Mouse (Mus musculus) midbrain, embryonic 14.5 days (tissue): ENCODE results near the gene 3110009E18Rik. TPM values are rescaled to one million over a fixed set of nuclear protein-coding genes. Genes with fewer than 3 reads are reported as not detected.

ENCODE experiments used
- ATAC-seq: fragments of 200-750 bp; cut with Nextera tagmentation; 2 replicates; pipeline ENCODE4 v1.8.0; 2017; ENCODE audit warnings: moderate number of reproducible peaks, moderate library complexity; ENCODE audit not compliant: low FRiP score, low TSS enrichment
- DNase-seq: peaks from one replicate; pipeline ENCODE4 v3.0.0-alpha.2; 2015
- H3K27ac ChIP-seq: fragments of 300-500 bp; sonication (generic); replicated peaks from 2 replicates; pipeline ENCODE4 v1.5.1; 2014; ENCODE audit warnings: mild to moderate bottlenecking, low read depth, low read length, moderate library complexity
- H3K27me3 ChIP-seq: fragments of 300-500 bp; sonication (generic); 2 replicates; pipeline ENCODE4 v1.6.1; 2014; ENCODE audit warnings: low read length, control low read depth, mixed read lengths; ENCODE audit not compliant: control insufficient read depth, insufficient read depth
- H3K36me3 ChIP-seq: fragments of 300-500 bp; sonication (generic); 2 replicates; pipeline ENCODE4 v1.6.1; 2014; ENCODE audit warnings: low read length, control low read depth; ENCODE audit not compliant: control insufficient read depth, insufficient read depth
- H3K4me1 ChIP-seq: fragments of 300-500 bp; sonication (generic); 2 replicates; pipeline ENCODE4 v1.6.1; 2014; ENCODE audit warnings: mild to moderate bottlenecking, antibody characterized with exemption, low read length, control low read depth; ENCODE audit not compliant: control insufficient read depth, insufficient read depth
- H3K4me2 ChIP-seq: fragments of 300-500 bp; sonication (generic); 2 replicates; pipeline ENCODE4 v1.6.1; 2014; ENCODE audit warnings: mild to moderate bottlenecking, low read length, moderate library complexity
- H3K4me3 ChIP-seq: fragments of 300-500 bp; sonication (generic); replicated peaks from 2 replicates; pipeline ENCODE4 v1.5.1; 2014; ENCODE audit warnings: low read depth, low read length
- H3K9ac ChIP-seq: fragments of 300-500 bp; sonication (generic); replicated peaks from 2 replicates; pipeline ENCODE4 v1.6.1; 2014; ENCODE audit warnings: mild to moderate bottlenecking, low read length, moderate library complexity
- H3K9me3 ChIP-seq: fragments of 300-500 bp; sonication (generic); 2 replicates; pipeline ENCODE4 v1.6.1; 2016; ENCODE audit warnings: low read length, control low read depth, mixed read lengths; ENCODE audit not compliant: control insufficient read depth
- WGBS: fragments of 180-500 bp; shearing (Covaris S2); extraction: QIAGEN DNeasy Blood & Tissue Kit; methylation state at CpG from one replicate; pipeline ENCODE4 v1.1.7; 2014; 5-methylcytosine and 5-hydroxymethylcytosine counted together
- polyA plus RNA-seq: library from polyadenylated mRNA; unstranded; fragments of >200 nt; fragmentation: Nextera tagmentation; extraction: Ambion mirVana; gene quantifications from 2 replicates; pipeline ENCODE4 v1.2.1, GENCODE M21; 2014

Gene 3110009E18Rik
- polyA plus RNA-seq, 1 experiment from 2014 or later, result 18.7 TPM

DNA sequence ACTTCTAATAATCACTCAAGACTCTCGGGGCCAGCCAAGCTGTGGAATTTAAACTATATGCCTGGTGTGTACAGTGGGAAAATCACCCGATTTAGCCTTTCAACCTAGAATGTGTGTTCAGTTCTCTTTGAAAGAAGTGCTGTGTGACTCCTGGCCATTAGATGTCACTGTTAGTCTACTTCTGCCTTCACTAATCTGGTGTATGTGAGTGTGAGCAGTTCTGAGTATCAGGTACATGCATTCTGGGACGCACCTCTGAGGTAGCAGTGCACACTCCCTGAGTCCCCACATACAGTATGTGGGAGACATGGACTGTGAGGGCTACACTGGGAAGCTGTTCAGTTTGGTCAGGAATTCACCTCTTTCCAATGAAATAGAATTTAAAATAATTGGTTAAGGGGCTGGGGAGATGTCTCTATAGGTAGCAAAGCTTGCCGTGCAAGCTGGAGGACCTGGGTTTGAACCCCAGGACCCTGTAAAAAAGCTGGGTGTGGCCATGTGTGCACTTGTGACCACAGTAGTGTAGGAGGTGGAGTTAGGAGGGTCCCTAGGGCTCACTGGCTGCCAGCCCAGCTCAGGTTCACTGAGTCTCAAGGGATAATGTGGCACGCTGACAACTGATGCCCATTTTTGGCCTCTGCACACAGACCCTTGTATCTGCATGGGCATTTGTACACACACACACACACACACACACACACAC is 51.0 kb downstream of the 3110009E18Rik start:
- 63% methylated on average over 5 of the region's 5 CpGs for WGBS
- no peaks in the 10 kb centered on the region for H3K9me3 ChIP-seq
- H3K27me3 ChIP-seq, result no peaks in the 10 kb centered on the region
- H3K4me3 ChIP-seq, result no peak overlapping the region
- no peak overlapping the region for H3K27ac ChIP-seq
- no peak overlapping the region for H3K4me2 ChIP-seq
- ATAC-seq (peak; percentile 58; the same call in 1 of the 2 replicates), DNase-seq (peak; percentile 81)
- peaks cover 6% of the 10 kb centered on the region for H3K4me1 ChIP-seq
- no peak overlapping the region for H3K9ac ChIP-seq
- no peaks in the 10 kb centered on the region for H3K36me3 ChIP-seq

DNA sequence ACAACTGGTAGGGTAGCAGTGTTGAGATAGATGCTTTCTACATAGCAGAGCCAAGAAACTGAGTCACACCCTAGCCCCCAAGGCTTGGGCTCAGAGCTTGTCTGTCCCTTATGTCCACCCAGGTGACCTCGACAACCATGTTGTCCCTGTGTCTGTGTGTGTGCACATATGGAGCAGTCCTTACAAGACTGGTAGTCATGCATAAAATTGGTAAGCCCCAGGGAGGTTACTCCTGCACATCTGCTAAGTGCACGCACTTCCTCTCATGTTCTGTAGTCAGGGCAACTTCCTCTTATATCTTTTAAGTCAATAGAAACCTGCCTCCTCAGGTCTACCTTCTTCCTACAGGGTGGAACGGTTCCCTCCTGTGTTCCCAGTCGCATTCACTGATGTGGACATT is 54.0 kb downstream of the 3110009E18Rik start:
- Histone ChIP-seq H3K9ac (no peak overlapping the region), H3K27me3 (no peaks in the 10 kb centered on the region), H3K4me3 (no peak overlapping the region), H3K36me3 (no peaks in the 10 kb centered on the region), H3K27ac (no peak overlapping the region), H3K9me3 (no peaks in the 10 kb centered on the region), H3K4me2 (no peak overlapping the region), H3K4me1 (peaks cover 6% of the 10 kb centered on the region)
- 74% methylated on average over 4 of the region's 4 CpGs for WGBS
- DNase-seq, result no peak
- ATAC-seq, result no peak

DNA sequence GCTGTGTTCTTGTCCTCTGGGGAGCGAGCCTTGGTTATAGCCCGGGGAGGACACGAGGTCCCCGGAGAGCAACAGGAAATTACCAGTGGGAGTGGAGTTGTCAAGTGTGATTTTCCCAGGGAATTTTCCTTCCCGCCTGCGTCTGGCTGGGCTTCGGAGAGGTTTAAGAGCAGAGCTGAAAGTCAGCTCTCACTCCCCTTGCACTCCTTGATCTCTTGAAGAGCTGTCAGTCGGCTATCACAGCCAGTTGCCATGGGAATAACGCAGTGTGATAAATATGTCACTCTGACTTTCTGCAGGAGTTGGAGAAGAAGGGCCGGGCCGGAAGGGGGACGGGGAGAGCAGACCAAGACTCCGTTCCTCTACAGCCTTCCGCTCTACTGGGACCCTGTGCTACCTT is 55.3 kb downstream of the 3110009E18Rik start:
- ATAC-seq (no peak), DNase-seq (peak; percentile 57)
- Histone ChIP-seq H3K9me3 (no peaks in the 10 kb centered on the region), H3K27me3 (no peaks in the 10 kb centered on the region), H3K36me3 (no peaks in the 10 kb centered on the region), H3K4me2 (no peak overlapping the region), H3K4me3 (no peak overlapping the region), H3K9ac (no peak overlapping the region), H3K27ac (no peak overlapping the region), H3K4me1 (peaks cover 6% of the 10 kb centered on the region)
- WGBS, result 25% methylated on average over 14 of the region's 14 CpGs

DNA sequence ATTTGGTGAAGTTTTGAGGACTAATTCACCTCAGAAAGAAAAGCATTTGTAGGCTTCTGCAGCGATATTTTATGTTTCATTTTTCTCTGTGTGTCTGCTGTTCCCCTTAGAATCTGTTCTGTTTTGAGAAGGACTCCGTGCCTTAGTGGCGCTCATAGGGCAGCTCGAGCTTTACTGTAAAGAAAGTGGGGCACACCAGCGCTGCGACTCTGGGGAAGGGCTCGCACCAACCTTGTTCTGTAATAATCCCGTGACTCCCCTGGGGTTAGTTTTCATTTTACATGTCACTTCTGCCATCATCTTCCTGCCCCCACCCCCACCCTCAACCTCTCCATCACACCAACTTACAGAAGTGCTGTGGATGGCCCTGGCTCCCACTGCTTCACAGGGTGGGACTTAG is 56.2 kb downstream of the 3110009E18Rik start:
- H3K9me3 ChIP-seq, result no peaks in the 10 kb centered on the region
- H3K36me3 ChIP-seq, result no peaks in the 10 kb centered on the region
- H3K4me1 ChIP-seq, result peaks cover 6% of the 10 kb centered on the region
- no peak overlapping the region for H3K27ac ChIP-seq
- H3K27me3 ChIP-seq, result no peaks in the 10 kb centered on the region
- DNase-seq (no peak), ATAC-seq (no peak)
- 89% methylated on average over 8 of the region's 8 CpGs for WGBS
- H3K4me3 ChIP-seq, result no peak overlapping the region
- no peak overlapping the region for H3K9ac ChIP-seq
- no peak overlapping the region for H3K4me2 ChIP-seq

DNA sequence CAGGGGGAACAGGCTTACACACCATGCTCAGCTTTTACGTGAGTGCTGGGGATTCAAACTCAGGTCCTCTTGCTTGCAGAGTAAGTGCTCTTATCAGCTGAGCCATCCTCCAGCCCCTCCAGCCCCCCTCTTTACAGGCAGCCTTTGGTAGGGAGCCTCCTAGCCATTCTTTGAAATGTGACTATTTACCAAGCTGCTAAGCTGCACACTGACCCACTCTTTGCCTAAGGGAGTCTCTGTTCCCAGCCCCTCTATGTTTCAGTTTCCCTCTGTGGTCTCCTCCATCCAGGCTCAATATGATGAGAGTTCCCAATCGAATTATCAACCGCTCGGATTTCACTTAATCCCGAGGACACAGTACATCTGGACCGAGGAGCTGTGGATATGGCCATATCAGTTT is 65.2 kb downstream of the 3110009E18Rik start:
- peak; percentile 30 for DNase-seq
- Histone ChIP-seq H3K9me3 (no peaks in the 10 kb centered on the region), H3K4me1 (no peaks in the 10 kb centered on the region; the same call in 1 of the 2 replicates), H3K4me2 (no peak overlapping the region), H3K27me3 (no peaks in the 10 kb centered on the region), H3K27ac (peak overlapping the region; percentile 17; the same call in 1 of the 2 replicates), H3K4me3 (no peak overlapping the region), H3K36me3 (no peaks in the 10 kb centered on the region), H3K9ac (no peak overlapping the region)
- ATAC-seq, result peak; percentile 34; the same call in 1 of the 2 replicates
- WGBS, result 29% methylated on average over 6 of the region's 6 CpGs

DNA sequence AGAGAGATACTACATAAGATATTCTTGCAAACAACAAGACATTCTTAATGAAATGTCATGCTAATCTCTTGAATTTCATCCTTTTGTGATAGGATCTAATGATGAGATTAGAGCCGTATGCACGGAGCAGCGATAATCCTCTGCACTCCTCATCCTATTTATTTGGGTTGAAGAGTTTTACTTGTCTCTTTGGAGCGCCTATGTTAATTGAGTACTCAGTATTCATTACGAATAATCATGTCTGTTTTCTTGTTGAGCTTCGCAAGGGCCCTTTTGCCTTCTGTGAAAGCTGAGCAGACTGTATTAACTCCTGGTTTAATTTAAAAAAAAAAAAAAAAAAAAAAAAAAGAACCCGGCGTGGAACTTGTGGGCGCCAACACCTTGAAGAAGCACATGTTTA is 65.7 kb downstream of the 3110009E18Rik start:
- 18% methylated on average over 9 of the region's 9 CpGs for WGBS
- Histone ChIP-seq H3K4me2 (no peak overlapping the region), H3K4me1 (no peaks in the 10 kb centered on the region; the same call in 1 of the 2 replicates), H3K27me3 (no peaks in the 10 kb centered on the region), H3K4me3 (no peak overlapping the region), H3K9me3 (no peaks in the 10 kb centered on the region), H3K27ac (no peak overlapping the region), H3K36me3 (no peaks in the 10 kb centered on the region), H3K9ac (no peak overlapping the region)
- ATAC-seq (peak; percentile 53; the same call in 1 of the 2 replicates), DNase-seq (no peak)

DNA sequence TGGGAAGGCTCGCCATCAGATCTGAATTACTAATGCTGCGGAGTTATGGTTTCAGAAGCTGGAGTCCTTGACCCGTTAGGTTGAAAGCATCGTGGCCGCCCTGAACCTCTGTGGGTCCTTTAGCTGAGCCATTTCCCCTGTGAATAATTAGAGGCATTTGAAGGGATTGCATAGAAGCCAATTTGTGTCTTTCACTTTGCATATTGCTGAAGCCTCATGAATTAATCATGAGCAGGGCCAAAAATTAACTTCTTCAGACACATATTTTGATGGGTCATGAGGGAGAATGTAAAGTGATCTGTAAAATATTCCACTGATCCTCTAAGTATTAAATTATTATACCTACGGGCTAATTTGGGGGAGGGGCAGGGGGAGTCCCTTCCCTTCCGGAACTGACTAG is 66.1 kb downstream of the 3110009E18Rik start:
- H3K4me2 ChIP-seq, result no peak overlapping the region
- DNase-seq (peak; percentile 79), ATAC-seq (peak; percentile 74)
- H3K4me1 ChIP-seq, result no peaks in the 10 kb centered on the region; the same call in 1 of the 2 replicates
- no peak overlapping the region for H3K9ac ChIP-seq
- no peaks in the 10 kb centered on the region for H3K9me3 ChIP-seq
- no peaks in the 10 kb centered on the region for H3K27me3 ChIP-seq
- no peaks in the 10 kb centered on the region for H3K36me3 ChIP-seq
- H3K27ac ChIP-seq, result no peak overlapping the region
- 24% methylated on average over 7 of the region's 7 CpGs for WGBS
- H3K4me3 ChIP-seq, result no peak overlapping the region

DNA sequence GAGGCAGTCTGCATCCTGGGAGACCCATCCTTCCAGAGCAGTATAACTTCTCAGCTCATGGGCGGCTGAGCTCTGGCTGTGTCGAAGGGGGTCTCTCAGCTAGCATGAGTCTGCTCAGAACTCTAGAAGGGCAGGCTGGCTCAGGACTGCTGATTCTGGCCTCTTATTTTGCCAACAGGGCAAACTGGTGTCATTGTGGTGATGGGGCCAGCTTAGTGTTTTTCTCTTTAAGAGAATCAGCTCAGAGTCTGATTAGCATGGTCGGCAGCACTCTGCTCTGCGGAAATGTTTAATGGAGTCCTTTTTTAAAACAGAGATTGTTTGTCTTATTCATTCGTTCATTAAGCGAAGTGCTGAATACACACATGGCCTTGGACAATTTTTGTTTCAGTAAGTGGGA is 68.2 kb downstream of the 3110009E18Rik start:
- 87% methylated on average over 6 of the region's 6 CpGs for WGBS

DNA sequence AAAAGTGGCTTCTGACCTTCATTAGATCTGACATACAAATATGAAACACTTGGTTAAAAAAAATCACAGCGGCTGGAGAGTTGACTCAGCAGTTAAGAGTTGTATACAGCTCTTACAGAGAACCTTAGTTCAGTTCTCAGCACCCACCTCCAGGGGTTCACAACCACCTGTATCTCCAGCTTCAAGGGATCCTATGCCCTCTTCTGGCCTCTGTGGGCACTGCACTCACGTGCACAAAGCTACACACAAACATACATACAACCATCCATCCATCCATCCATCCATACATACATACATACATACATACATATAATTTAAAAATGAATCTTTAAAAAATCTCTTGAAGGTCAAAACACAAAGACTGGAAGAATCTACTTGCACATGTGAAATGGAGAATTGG is 69.3 kb downstream of the 3110009E18Rik start:
- H3K4me2 ChIP-seq, result no peak overlapping the region
- H3K27me3 ChIP-seq, result no peaks in the 10 kb centered on the region
- no peaks in the 10 kb centered on the region; the same call in 1 of the 2 replicates for H3K4me1 ChIP-seq
- DNase-seq, result no peak
- H3K27ac ChIP-seq, result no peak overlapping the region
- no peak overlapping the region for H3K9ac ChIP-seq
- no peaks in the 10 kb centered on the region for H3K9me3 ChIP-seq
- no peak for ATAC-seq
- WGBS, result 93% methylated on average over 2 of the region's 2 CpGs
- no peak overlapping the region for H3K4me3 ChIP-seq
- no peaks in the 10 kb centered on the region for H3K36me3 ChIP-seq

More for the DNA sequence above, 68.2 kb downstream of the 3110009E18Rik start:
- H3K4me2 ChIP-seq, result no peak overlapping the region
- no peak for DNase-seq
- no peaks in the 10 kb centered on the region for H3K27me3 ChIP-seq
- H3K36me3 ChIP-seq, result no peaks in the 10 kb centered on the region
- no peaks in the 10 kb centered on the region; the same call in 1 of the 2 replicates for H3K4me1 ChIP-seq
- H3K27ac ChIP-seq, result no peak overlapping the region
- H3K4me3 ChIP-seq, result no peak overlapping the region
- no peak for ATAC-seq
- no peaks in the 10 kb centered on the region for H3K9me3 ChIP-seq
- no peak overlapping the region for H3K9ac ChIP-seq
